Mouse (Mus musculus) cerebellum, adult (tissue): ENCODE measurements at regions not wholly inside any gene's neighbourhood (a gene's known extent, or its start where the extent isn't known, plus 50 kb on each side); places are given as distances from the start of the nearest gene placed in this dataset.

Source experiments
- ATAC-seq: cut with Nextera tagmentation; 2 replicates; pipeline ENCODE4 v1.9.2; 2017; ENCODE audit warnings: mild to moderate bottlenecking, moderate library complexity, mixed read lengths; ENCODE audit not compliant: insufficient number of reproducible peaks, low FRiP score, low TSS enrichment

- no peak for ATAC-seq
Measured at GRCm38 (mm10) chr8:87417466-87417865, 54.9 kb downstream of the Cbln1 start.

DNA sequence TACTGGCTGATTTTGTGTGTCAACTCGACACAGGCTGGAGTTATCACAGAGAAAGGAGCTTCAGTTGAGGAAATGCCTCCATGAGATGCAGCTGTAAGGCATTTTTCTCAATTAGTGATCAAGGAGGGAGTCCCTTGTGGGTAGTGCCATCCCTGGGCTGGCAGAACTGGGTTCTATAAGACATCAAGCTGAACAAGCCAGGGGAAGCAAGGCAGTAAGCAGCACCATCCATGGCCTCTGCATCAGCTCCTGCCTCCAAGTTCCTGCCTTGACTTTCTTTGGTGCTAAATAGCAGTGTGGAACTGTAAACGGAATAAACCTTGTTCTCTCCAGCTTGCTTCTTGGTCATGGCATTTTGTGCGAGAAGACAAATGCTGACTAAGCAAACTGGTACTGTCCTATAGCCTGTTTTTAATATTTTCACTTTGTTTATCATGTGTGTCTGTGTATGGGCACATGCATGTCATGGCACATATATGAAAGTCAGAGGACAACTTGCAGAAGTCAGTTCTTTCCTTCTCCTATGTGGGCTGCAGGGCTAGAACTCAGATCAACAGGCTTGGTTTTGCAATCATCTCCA is 57.3 kb downstream of the Cbln1 start:
- ATAC-seq, result no peak

GRCm38 (mm10) chr8:87389016-87389415 is 83.4 kb downstream of the Cbln1 start:
- ATAC-seq, result no peak

DNA sequence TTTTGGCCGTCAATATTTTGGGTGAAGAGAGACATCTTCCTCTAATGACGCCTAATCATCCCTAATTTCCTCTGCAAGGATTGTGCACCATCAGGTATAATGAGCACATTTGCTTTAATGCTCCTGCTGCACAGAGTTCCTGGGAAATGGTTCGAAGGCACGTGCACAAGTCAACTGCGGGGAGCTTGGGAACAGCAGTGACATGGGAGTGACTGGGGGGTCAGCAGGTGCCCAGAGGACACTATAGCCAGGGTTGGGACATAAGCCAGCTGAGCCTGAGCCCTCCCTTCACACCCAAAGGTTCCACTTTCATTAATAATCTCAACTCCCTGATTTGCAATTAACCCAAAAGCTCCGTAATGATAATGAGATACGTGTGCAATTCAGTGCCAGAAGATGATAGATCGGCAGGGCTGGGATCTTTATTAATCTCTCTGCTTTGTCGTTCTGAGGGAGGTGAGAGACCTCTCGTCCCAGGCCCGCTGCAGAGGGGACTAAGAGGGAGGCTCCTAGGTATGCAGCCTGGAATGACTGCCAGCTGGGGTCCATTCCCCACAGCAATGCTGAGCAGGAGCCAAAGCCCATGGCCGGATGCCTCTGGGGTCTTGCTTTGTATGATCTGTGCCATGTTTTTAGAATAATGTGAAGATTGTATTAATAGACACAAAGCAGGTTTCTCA is 88.7 kb downstream of the Cbln1 start:
- ATAC-seq, result no peak

GRCm38 (mm10) chr8:87382311-87382710 is 90.1 kb downstream of the Cbln1 start:
- ATAC-seq, result no peak

DNA sequence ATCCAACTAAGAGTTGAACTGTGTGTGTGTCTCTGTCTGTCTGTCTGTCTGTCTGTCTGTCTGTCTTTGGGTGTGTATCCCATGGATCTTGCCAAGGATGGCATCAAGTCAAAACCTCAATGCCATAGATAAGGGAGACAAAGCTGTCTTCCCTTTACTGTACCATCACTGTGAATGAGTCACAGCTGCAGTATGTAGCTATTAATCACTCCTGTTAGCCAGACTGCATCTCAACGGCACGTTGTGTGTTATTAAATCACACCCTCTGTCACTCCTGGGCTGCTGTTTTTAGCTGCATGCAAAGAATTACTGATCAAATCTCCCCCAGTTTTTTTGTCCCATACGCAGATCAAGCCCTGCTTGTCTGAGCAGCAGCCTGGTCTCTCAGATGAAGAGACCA is 91.6 kb downstream of the Cbln1 start:
- no peak for ATAC-seq

DNA sequence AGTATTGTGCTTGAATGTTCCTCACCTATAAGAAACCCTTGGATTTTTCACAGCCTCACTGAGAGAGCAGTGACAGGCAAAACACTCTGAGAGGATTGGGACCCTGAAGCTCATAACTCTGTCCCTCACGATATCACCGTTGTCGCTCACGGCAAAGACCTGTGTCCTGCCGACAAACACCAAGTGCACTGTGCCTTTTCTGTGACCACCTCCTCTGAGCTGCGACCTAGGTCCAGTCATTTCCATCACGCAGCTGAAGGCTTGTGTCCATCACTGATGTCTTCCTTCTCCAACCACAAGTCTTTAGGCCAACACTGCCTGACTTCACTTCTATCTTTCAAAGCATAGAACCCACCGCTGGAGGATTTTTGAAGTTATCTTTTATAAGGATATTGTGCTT is 93.1 kb downstream of the Cbln1 start:
- ATAC-seq, result no peak

- no peak for ATAC-seq
Measured at GRCm38 (mm10) chr8:87374044-87374443, 98.4 kb downstream of the Cbln1 start.

DNA sequence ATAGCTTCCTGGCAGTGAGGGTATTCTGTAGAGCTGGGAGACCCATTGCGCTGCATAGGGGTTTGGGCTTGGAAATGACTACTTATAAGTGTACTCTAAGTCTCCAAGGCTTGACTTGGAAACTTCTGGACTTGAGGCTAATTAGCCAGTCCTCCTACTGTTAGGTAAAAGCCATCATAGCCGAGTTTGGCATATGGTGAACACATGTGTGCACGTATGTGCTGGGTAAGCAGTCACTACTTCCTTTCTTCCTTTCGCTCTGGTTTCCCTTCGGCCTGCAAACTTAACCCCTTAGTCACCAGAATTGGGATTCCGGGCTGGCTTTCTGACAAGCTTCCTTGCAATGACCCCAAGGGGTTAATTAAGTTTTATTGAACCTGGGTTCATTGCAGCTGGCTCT is 98.9 kb downstream of the Cbln1 start:
- ATAC-seq, result no peak

DNA sequence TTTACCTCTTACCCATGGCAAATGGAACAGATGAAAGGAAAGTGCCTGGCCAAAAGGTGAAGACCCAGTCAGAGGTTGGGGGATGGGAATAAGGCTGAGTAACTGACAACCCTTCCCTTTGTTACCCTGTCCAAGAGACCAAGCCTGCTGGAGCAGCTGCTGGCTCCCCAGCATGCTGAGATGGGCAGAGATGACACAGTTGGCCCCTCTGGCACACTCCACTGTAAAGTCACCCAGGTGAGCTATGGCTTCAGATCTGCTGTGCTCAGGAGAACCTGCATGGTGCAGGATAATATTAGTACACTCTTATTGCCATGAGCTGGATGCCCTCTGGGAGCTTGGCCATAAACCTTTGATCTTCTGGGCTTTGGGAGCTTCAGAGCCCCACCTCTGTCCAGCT is 100.3 kb downstream of the Cbln1 start:
- no peak for ATAC-seq

DNA sequence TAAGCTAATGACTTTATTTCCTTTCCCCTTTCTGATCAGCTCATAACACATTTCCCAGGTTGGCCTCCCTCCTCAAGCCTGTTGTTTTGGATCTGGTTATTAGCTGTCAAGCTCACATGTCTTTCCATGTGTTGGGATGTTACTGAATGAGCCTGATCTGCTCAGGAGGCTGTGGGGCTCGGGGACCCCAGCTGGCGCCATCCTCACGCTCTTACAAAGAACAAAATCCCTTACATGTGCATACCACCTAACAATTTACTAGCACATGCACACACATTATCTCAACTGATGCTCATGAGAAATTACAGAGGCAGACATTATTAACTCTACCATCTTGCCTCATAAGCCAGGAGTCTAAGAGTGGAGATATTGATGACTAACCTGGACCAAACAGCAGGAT is 102.2 kb downstream of the Cbln1 start:
- ATAC-seq, result no peak

GRCm38 (mm10) chr8:87350471-87350870 is 121.9 kb downstream of the Cbln1 start:
- ATAC-seq, result peak; percentile 49

- ATAC-seq, result peak; percentile 84
Measured at GRCm38 (mm10) chr8:87349781-87350181, 122.6 kb downstream of the Cbln1 start.

- no peak for ATAC-seq
Measured at GRCm38 (mm10) chr8:87329371-87329770, 143.0 kb downstream of the Cbln1 start.

DNA sequence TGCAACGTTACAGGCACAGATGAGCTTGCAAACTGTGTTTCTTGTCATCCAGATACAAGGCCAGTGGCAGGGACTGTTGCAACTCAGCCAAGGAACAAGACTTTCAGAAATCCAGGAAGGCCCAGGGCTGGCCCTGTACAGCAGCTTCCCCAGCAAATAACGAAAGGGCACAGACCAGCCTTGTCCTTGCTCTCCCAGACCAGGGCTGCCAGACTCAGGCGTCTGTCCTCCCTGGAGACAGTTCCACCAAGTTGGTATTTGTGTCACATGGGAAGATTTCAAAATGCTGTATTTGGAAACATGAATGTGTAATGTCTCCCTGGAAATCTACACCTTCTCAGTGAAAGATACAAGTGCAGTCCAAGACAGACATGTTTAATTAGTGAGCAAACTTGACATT is 157.8 kb downstream of the Cbln1 start:
- ATAC-seq, result no peak

DNA sequence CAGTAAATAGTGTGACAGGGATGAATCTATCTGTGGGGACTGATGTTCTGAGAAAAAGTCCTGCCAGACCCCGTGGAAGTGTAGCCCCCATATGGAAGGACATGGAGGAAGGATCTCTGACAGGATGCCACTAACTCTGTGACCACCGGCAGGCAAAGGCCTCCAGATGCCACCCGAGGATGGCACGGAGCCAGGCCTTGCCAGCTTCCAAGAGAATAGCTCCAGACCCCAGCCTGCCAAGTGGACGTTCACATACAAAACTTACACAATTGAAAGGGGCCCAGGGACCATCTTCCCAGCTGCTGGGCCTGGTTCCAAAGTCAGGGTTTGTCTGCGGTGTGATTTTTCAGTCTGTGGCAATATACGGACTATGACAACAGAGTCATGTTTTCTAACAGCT is 161.1 kb downstream of the Cbln1 start:
- ATAC-seq, result no peak

- no peak for ATAC-seq
Measured at GRCm38 (mm10) chr8:87308311-87308710, 164.1 kb downstream of the Cbln1 start.

- ATAC-seq, result no peak
Measured at GRCm38 (mm10) chr8:87305001-87305400, 167.4 kb downstream of the Cbln1 start.

GRCm38 (mm10) chr8:87303522-87303921 is 168.9 kb downstream of the Cbln1 start:
- ATAC-seq, result no peak

DNA sequence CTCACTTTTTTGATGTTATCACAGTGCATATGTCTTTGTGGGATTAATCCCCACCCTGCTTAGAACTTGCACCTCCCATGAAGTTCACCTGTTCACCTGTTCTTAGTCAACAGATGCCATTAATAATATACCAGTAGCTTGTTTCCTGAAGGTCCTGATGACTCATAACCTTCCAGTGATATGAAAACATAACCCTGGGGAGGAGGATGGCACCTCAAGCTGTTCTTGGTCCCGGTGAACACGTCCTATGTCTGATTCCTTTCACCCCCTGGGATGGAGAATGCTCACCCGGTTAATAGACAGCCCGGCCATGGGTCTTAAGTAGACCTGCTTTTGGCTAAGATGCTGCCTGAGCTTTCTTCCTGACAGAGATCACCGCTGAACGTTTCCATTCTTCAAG is 174.6 kb downstream of the Cbln1 start:
- peak; percentile 19; the same call in 1 of the 2 replicates for ATAC-seq

DNA sequence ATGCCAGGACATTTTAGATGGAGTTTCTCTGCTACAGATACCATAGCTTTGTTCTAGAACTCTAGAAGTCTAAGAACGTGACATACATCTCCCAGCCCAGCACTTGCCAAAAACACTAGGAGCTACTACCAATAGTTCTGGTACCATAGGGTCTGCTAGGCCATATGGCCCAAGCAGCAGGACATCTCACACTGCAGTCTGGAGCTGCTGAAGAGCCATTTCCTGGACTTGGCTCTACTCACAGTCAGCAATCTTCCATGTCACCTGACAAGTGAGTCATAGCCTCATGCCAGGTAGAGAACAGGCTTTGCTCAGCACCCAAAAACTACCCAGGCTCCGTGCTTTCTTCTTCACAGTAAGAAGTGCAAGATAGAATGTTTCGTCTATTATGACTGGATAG is 175.1 kb downstream of the Cbln1 start:
- peak; percentile 86 for ATAC-seq

DNA sequence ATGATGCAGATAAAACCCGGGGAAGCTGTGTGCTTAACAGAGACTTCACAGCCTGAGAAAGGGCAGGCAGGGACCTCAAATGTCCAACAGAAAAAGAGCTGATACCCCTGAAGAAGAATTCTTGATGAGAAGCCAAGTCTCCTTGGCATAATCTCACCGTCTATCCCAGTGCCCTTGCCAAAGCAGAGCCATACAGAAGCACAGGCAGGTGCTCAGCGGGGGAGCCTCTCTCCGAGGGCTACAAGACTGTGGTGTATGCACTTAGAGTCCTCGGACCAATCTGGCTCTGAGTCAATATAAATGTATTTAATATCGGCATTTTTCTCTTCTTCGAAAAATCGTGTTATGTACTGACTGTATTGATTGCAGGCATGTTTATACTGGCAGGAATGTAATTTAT is 186.3 kb downstream of the Cbln1 start:
- ATAC-seq, result peak; percentile 58; the same call in 1 of the 2 replicates
